Mouse (Mus musculus) gastrocnemius, postnatal 25 days (tissue): ENCODE measurements around the gene Dirc2. TPM values are rescaled to one million over a fixed set of nuclear protein-coding genes. Genes with fewer than 3 reads are reported as not detected.

Experiments used
- DNase-seq: peaks from one replicate; pipeline ENCODE4 v3.0.0; 2022
- total RNA-seq, 2 experiments: library from RNA; stranded (reverse); gene quantifications; 1 replicate in 1 of 2; 2 replicates in 1 of 2; pipeline ENCODE4 v1.2.3; 2021

Gene Dirc2
- total RNA-seq, 2 experiments from 2014 or later: 49.7 to 52.4 TPM

GRCm38 (mm10) chr16:35681327-35682108, 87.6 kb downstream of the Dirc2 start:
- no peak for DNase-seq

GRCm38 (mm10) chr16:35678476-35678875, 90.7 kb downstream of the Dirc2 start:
- DNase-seq: no peak

- DNase-seq: no peak
Measured at GRCm38 (mm10) chr16:35677511-35678113, 91.5 kb downstream of the Dirc2 start.

GRCm38 (mm10) chr16:35664847-35665246, 104.3 kb downstream of the Dirc2 start:
- no peak for DNase-seq

- DNase-seq: no peak
Measured at GRCm38 (mm10) chr16:35663831-35664414, 105.2 kb downstream of the Dirc2 start.

GRCm38 (mm10) chr16:35660222-35660621, 108.9 kb downstream of the Dirc2 start:
- DNase-seq: no peak

GRCm38 (mm10) chr16:35653951-35654350, 115.2 kb downstream of the Dirc2 start:
- DNase-seq: no peak

GRCm38 (mm10) chr16:35652706-35653105, 116.5 kb downstream of the Dirc2 start:
- no peak for DNase-seq

- peak; percentile 41 for DNase-seq
Measured at GRCm38 (mm10) chr16:35652206-35652605, 117.0 kb downstream of the Dirc2 start.

- no peak for DNase-seq
Measured at GRCm38 (mm10) chr16:35648862-35649261, 120.3 kb downstream of the Dirc2 start.

Other genes with a start within 250 kb of the Dirc2 start
- under 1 TPM; 0.20 to 0.35 TPM for gene Sema5b, start 228.2 kb downstream of the Dirc2 start, total RNA-seq
- 1 to 10 TPM; 3.1 to 3.2 TPM for gene Hspbap1, start 1.0 kb upstream of the Dirc2 start, total RNA-seq
- 1 to 10 TPM; 3.2 to 3.3 TPM for gene Parp14, start 102.2 kb upstream of the Dirc2 start, total RNA-seq
- gene Parp9, start 169.1 kb upstream of the Dirc2 start, total RNA-seq: 1 to 10 TPM; 4.0 to 4.3 TPM
- gene Dtx3l, start 169.8 kb upstream of the Dirc2 start, total RNA-seq: 1 to 10 TPM; 3.2 to 4.2 TPM
- 100 to 1,000 TPM; 142 TPM for gene Kpna1, start 209.4 kb upstream of the Dirc2 start, total RNA-seq